Mouse (Mus musculus): Measurements from ENCODE around the gene Cers2. TPM values are rescaled to one million over a fixed set of nuclear protein-coding genes. Genes with fewer than 3 reads are reported as not detected.

Gene Cers2
- polyA plus RNA-seq, 1 experiment from 2014 or later = 156 TPM

DNA sequence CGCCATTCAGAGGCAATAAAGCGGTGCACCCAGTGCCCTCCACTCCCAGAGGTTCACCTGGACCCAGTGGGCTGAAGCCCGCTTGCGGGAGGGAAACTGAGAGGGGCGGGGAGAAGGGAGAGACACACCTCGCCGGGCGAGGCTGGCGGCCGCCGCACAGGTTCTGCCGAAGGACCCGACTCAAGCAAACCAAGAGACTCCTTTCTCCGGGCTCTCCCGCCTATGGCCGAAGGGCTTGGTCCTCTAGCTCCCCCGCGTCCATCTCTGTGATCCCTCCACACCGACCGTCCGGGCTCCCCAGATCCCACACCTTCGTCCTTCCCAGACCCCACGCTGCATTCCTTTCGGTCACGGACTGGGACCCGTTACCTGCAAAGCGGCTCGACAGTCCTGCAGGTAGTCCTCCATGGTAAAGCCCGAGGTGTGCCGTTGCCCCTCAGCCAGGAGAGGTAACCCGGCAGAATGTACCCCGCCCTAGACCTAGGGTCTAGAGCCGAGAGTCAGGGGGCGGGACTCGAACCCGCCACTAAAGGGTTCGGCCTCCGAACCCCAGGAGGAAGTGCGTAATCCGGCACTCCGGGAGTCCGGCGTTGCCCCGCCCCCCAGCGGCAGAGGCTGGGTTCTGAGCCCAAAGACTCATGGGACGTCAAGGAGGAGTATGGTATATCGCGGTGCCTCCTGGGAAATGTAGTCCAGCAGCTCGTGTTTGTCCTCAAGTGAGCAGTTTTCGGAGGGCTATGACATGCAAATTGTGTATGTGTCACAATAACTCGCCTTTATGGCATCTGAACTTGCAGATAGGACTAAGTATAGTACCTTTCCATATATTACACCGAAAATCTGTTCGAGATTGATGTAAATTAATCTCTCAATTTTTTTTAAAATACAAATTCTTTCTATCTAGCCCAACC, 33.1 kb upstream of the Cers2 start, which contains the start of the genes Mindy1 and Prune1:
Gene Mindy1, plus strand, starts transcription at position 130 of the 911 bp plus-strand sequence.
Gene Prune1, minus strand, starts transcription at position 861 of the 911 bp plus-strand sequence.
- WGBS = under 1% methylated on average over 53 of the region's 53 CpGs
- H3K4me3 ChIP-seq = peak within 1 kb of the TSS; percentile 72

DNA sequence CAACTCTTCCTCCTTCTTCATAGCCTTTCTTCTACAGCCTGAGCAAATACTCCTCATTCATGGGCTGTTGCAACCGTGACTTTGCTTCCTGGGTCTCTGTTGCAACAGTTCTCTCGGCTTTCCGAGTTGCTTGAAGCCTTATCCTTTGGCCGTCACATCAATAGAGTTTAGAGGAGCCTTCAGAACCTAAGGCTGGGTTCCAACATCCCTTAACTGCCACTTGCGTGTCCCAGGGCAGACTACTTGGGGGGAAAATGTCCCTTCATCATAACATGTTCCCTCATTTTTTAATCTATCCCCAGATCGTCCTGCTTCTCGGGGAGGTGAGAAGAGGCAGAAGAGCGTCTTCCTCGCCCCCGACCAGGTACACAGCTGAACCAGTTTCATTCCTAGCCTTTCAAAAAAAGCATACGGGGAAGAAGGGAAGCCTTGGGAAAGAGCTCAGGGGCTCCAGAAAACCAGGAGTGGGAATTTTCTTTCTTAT, 32.2 kb upstream of the Cers2 start:
- ATAC-seq (ENCODE audit: insufficient number of reproducible peaks, insufficient read depth, low FRiP score, low TSS enrichment) = no peak
- Histone ChIP-seq H3K4me2 (replicated peaks) (peak overlapping the region; percentile 74), H3K9ac (peak overlapping the region; percentile 85), H3K27me3 (no peaks in the 10 kb centered on the region), H3K4me1 (peaks cover 17% of the 10 kb centered on the region), H3K27ac (peak overlapping the region; percentile 98), H3K4me3 (peak overlapping the region; percentile 72), H3K36me3 (peaks cover 2% of the 10 kb centered on the region; the same call in 1 of the 2 replicates), H3K9me3 (no peaks in the 10 kb centered on the region)
- under 1% methylated on average over 11 of the region's 11 CpGs for WGBS

More for the DNA sequence above, 33.1 kb upstream of the Cers2 start, which contains the start of the genes Mindy1 and Prune1:
- Histone ChIP-seq H3K4me1 (peaks cover 17% of the 10 kb centered on the region), H3K27ac (peak within 1 kb of the TSS; percentile 98), H3K27me3 (no peaks in the 10 kb centered on the region), H3K36me3 (no peaks in the 10 kb centered on the region), H3K9me3 (no peaks in the 10 kb centered on the region), H3K9ac (peak within 1 kb of the TSS; percentile 85), H3K4me2 (replicated peaks) (peak within 1 kb of the TSS; percentile 74)
- ATAC-seq (ENCODE audit: insufficient number of reproducible peaks, insufficient read depth, low FRiP score, low TSS enrichment) = peak; percentile 86

DNA sequence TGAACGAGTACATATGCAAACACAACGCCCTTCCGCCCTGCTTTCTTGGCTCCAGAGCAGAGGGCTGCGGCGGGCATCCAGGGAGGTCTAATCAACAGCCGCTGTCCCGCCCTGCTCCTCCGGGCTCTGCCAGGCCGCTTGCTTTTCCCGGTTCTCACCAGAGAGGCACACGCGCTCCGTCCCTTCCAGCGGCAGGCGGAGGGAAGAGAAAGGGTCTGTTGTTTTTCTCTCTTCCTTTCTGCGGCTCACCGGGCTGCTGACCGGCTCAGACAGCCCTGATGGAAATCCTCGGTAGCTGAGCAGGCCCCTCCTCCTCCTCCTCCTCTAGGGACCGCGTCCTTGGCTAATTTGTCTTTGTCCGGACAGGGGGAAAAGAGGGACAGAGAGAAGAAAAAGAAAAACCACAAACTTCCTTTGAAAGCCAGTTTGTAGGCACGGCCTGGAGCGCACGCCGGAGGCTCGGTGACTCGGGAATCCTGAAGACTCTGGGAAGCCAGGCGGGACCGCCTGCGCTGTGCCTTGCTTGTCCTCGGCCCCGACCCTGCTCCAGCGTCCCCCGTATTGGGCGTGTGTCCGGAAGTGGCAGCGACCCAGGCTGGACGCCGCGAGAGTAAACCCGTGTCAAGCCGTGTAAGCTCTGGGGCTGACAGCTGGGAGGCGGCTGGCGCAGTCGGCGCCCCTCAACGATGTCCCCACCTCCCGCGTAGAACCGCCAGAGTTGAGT, 31.6 kb upstream of the Cers2 start:
- Histone ChIP-seq H3K4me1 (peaks cover 17% of the 10 kb centered on the region), H3K27me3 (no peaks in the 10 kb centered on the region), H3K4me2 (replicated peaks) (peak overlapping the region; percentile 74), H3K27ac (peak overlapping the region; percentile 98), H3K36me3 (peaks cover 8% of the 10 kb centered on the region), H3K9me3 (no peaks in the 10 kb centered on the region), H3K9ac (peak overlapping the region; percentile 85), H3K4me3 (peak overlapping the region; percentile 72)
- under 1% methylated on average over 48 of the region's 51 CpGs for WGBS
- ATAC-seq (ENCODE audit: insufficient number of reproducible peaks, insufficient read depth, low FRiP score, low TSS enrichment) = peak; percentile 61

DNA sequence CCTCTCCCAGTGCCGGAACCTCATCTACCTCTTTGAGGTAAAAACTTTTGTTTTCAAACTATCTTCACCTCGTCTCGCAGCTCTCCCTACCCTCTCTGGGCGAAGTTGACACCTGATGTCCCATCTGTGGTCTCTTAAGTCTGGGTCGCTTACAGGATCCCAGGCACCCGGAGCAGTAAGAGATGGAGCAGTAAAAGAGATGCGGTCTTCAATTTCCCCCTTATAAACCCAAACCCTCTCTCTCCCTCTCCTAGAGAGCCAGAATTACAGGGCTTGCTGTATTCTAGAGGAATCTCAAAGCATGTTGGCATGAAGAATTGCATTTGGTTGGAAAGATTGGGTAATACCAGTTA, 31.0 kb upstream of the Cers2 start:
- under 1% methylated on average over 7 of the region's 7 CpGs for WGBS
- Histone ChIP-seq H3K27ac (peak overlapping the region; percentile 98), H3K4me1 (peaks cover 17% of the 10 kb centered on the region), H3K9me3 (no peaks in the 10 kb centered on the region), H3K36me3 (peaks cover 14% of the 10 kb centered on the region), H3K9ac (peak overlapping the region; percentile 85), H3K4me3 (peak overlapping the region; percentile 72), H3K4me2 (replicated peaks) (peak overlapping the region; percentile 74), H3K27me3 (no peaks in the 10 kb centered on the region)
- ATAC-seq (ENCODE audit: insufficient number of reproducible peaks, insufficient read depth, low FRiP score, low TSS enrichment) = no peak

DNA sequence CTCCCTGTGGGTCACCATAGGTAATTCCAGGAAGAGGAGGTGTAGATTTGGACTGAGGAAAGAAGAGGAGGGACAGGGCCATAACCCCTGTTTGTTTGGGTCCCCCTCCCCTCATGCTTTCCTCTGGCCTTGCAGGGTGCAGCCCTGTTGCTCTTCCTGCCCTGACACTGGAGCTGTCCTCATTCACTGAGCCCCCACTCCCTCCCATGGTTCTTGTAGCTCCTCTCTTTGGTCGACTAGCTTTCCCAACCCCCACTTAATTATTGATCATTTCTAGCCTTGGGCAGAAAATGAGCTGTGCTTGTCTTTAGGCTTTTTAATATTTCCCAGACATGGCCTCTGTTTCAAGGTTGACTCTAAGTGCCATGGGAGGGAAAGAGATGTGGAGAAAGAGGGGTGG, 30.5 kb upstream of the Cers2 start:
- no peak for ATAC-seq (ENCODE audit: insufficient number of reproducible peaks, insufficient read depth, low FRiP score, low TSS enrichment)
- Histone ChIP-seq H3K4me3 (peak overlapping the region; percentile 72), H3K36me3 (peaks cover 16% of the 10 kb centered on the region), H3K27me3 (no peaks in the 10 kb centered on the region), H3K9me3 (no peaks in the 10 kb centered on the region), H3K27ac (peak overlapping the region; percentile 98), H3K4me2 (replicated peaks) (peak overlapping the region; percentile 74), H3K9ac (peak overlapping the region; percentile 85; the same call in 1 of the 2 replicates), H3K4me1 (peaks cover 17% of the 10 kb centered on the region)
- 7% methylated on average over 1 of the region's 1 CpGs for WGBS

DNA sequence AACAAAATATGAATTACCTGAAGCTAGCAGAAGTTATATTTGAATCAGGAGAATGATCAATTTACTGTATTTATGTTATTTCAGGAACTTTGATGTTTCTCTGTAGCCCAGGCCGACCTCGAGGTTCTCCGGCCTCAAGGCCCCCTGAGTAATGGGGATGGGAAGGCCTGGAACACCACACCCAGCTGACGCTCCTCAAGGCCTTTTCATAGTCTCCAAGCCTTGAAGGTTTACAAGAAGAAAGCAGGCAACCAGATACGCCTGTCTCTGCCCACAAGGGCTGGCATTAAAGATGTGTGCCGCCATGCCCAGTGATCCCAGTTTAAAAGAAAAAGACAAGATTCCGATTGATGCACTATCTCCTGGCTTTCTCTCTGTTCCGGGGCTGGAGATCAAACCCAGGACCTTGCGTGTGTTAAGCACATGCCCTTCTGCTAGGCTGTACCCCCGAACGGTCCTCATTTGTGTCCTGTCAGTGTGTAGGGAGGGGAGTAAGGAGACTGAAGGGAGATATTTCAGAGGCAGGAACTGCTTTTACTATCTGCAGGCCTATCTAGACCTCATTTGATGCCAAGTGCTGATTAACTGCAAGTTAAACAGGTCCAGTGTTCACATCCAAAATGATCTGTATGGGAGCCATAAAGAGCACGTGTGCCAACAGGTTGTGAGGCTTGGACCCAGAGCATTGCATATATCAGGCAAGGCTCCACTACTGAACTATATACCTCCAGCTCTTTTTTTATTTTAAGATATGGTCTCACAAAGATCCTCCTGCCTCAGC, 29.9 kb upstream of the Cers2 start:
- WGBS = 87% methylated on average over 12 of the region's 12 CpGs

DNA sequence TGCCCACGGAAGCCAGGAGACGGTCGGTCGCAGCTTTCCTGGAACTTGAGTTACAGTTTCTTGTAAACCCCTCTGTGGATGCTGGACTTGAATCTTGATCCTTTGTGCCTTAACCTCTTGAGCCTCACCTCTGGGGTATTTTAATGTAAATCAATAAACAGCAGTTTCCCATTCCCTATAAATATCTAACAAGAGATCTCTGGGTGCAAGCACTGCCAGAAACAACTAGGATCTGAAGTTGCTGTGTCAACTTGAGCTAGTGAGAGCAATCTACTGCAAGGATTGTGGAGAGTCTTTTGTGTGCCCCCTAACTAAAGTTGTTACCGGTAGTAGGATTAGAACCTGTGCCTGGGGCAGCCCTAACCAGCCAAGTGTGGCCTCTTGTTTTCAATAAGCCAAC, 29.2 kb upstream of the Cers2 start:
- H3K4me1 ChIP-seq = peaks cover 16% of the 10 kb centered on the region
- no peak overlapping the region for H3K27ac ChIP-seq
- no peak overlapping the region for H3K9ac ChIP-seq
- H3K4me3 ChIP-seq = no peak overlapping the region
- H3K36me3 ChIP-seq = peaks cover 27% of the 10 kb centered on the region
- H3K9me3 ChIP-seq = no peaks in the 10 kb centered on the region
- ATAC-seq (ENCODE audit: insufficient number of reproducible peaks, insufficient read depth, low FRiP score, low TSS enrichment) = no peak
- H3K27me3 ChIP-seq = no peaks in the 10 kb centered on the region
- WGBS = 93% methylated on average over 5 of the region's 5 CpGs
- H3K4me2 ChIP-seq (replicated peaks) = no peak overlapping the region

More for the DNA sequence above, 29.9 kb upstream of the Cers2 start:
- Histone ChIP-seq H3K4me1 (peaks cover 17% of the 10 kb centered on the region), H3K9me3 (no peaks in the 10 kb centered on the region), H3K27ac (no peak overlapping the region), H3K4me3 (peak overlapping the region; percentile 72), H3K36me3 (peaks cover 20% of the 10 kb centered on the region), H3K27me3 (no peaks in the 10 kb centered on the region), H3K4me2 (replicated peaks) (peak overlapping the region; percentile 74), H3K9ac (no peak overlapping the region)
- ATAC-seq (ENCODE audit: insufficient number of reproducible peaks, insufficient read depth, low FRiP score, low TSS enrichment) = no peak

DNA sequence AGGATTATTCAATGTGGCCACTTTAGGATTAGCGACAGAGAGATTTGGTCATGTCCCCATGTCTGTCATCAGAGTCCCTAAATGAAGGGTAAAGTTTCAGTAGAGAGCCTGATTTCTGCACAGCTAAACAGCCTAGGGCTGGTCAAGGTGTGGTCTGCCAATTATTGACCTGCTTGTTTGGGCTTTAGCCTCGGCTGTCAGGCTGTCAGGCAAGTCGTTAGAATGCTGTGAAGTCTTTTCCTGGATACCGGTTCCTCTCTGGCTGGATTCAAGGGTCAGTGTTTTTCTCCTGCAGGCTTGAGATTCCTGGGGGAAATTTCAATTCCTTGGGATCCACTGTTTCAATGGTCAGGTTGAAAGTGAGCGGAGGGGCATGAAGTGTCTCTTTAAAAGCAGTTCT, 28.6 kb upstream of the Cers2 start:
- ATAC-seq (ENCODE audit: insufficient number of reproducible peaks, insufficient read depth, low FRiP score, low TSS enrichment) = no peak
- peaks cover 33% of the 10 kb centered on the region for H3K36me3 ChIP-seq

DNA sequence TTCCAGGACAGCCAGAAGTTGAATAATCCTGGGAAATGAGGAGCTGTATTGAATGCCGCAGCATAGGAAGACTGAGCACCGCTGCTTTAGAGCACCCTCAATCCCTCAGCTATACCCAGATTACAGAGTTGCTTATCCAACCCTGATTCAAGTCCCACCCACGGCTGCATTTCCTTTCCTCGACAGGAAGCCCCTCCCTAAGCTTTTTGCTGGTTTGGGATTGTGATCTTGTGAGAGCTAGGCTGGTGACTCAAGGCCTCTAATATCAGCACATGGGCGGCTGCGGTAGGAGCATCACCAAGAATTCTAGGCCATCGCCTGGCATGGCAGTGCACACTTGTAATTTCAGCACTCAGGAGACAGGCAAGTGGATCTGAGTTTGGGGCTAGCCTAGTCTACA, 28.1 kb upstream of the Cers2 start:
- Histone ChIP-seq H3K4me1 (peaks cover 12% of the 10 kb centered on the region), H3K36me3 (peaks cover 37% of the 10 kb centered on the region), H3K4me2 (replicated peaks) (no peak overlapping the region), H3K9ac (no peak overlapping the region), H3K27ac (no peak overlapping the region), H3K4me3 (no peak overlapping the region), H3K27me3 (no peaks in the 10 kb centered on the region), H3K9me3 (no peaks in the 10 kb centered on the region)
- ATAC-seq (ENCODE audit: insufficient number of reproducible peaks, insufficient read depth, low FRiP score, low TSS enrichment) = no peak
- WGBS = 82% methylated on average over 7 of the region's 7 CpGs

More for the DNA sequence above, 28.6 kb upstream of the Cers2 start:
- 62% methylated on average over 5 of the region's 5 CpGs for WGBS
- H3K27me3 ChIP-seq = no peaks in the 10 kb centered on the region
- H3K4me2 ChIP-seq (replicated peaks) = no peak overlapping the region
- no peak overlapping the region for H3K9ac ChIP-seq
- no peak overlapping the region for H3K27ac ChIP-seq
- H3K4me1 ChIP-seq = peaks cover 12% of the 10 kb centered on the region
- no peaks in the 10 kb centered on the region for H3K9me3 ChIP-seq
- H3K4me3 ChIP-seq = no peak overlapping the region

DNA sequence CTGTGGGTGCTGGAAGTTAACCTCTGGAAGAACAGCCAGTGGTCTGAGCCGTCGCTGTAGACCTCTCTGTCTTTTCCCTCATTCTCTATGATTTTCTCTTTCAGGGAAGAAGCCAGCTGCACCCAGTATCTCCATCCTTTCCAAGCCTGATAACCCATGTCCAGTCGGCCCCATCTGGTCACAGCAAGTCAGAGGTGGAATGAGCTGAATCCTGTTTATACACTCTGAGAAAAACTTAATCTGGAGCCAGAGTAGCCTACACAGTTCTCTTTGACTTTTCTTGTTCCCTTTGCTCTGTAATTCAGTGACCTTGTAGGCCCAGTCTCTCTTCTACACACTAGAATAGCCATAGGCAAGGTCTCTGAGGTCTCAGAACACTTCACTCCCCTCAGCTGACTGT, 27.1 kb upstream of the Cers2 start:
- Histone ChIP-seq H3K27ac (no peak overlapping the region), H3K9ac (no peak overlapping the region), H3K27me3 (no peaks in the 10 kb centered on the region), H3K4me3 (no peak overlapping the region), H3K9me3 (no peaks in the 10 kb centered on the region), H3K4me2 (replicated peaks) (no peak overlapping the region), H3K36me3 (peaks cover 47% of the 10 kb centered on the region), H3K4me1 (peaks cover 12% of the 10 kb centered on the region)
- WGBS = 91% methylated on average over 3 of the region's 3 CpGs
- no peak for ATAC-seq (ENCODE audit: insufficient number of reproducible peaks, insufficient read depth, low FRiP score, low TSS enrichment)

DNA sequence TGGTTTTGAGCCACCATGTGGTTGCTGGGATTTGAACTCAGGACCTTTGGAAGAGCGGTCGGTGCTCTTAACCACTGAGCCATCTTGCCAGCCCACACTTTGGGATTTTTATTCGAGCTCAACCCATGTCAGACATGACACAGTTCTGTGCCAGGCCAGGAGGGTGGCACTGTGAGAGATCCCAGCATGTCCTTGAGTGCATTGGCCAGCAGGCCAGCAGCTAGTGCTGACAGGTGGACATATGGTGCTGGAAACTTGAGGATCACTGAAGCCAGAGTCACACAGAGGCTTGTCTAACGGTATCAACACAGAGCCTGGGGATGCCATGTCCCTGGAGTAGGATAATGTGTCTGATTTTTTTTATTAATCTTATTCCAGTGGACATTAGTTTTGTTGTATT, 25.2 kb upstream of the Cers2 start:
- 87% methylated on average over 4 of the region's 4 CpGs for WGBS
- no peak for ATAC-seq (ENCODE audit: insufficient number of reproducible peaks, insufficient read depth, low FRiP score, low TSS enrichment)
- Histone ChIP-seq H3K4me2 (replicated peaks) (no peak overlapping the region), H3K9ac (no peak overlapping the region), H3K9me3 (no peaks in the 10 kb centered on the region), H3K27ac (no peak overlapping the region), H3K27me3 (no peaks in the 10 kb centered on the region), H3K36me3 (peaks cover 63% of the 10 kb centered on the region), H3K4me1 (0 out of 2 replicates have a peak, but pooled peaks cover 4% of the 10 kb centered on the region), H3K4me3 (no peak overlapping the region)
